Mouse (Mus musculus) spleen, postnatal 10 days (tissue): ENCODE data around the gene Slc41a3.

Source experiments
- DNase-seq, 2 experiments: peaks; one replicate each; pipeline ENCODE4 v3.0.0; 2021 to 2022; ENCODE audit warnings: low spot score in 2 of 2

Slc41a3 gene

DNA sequence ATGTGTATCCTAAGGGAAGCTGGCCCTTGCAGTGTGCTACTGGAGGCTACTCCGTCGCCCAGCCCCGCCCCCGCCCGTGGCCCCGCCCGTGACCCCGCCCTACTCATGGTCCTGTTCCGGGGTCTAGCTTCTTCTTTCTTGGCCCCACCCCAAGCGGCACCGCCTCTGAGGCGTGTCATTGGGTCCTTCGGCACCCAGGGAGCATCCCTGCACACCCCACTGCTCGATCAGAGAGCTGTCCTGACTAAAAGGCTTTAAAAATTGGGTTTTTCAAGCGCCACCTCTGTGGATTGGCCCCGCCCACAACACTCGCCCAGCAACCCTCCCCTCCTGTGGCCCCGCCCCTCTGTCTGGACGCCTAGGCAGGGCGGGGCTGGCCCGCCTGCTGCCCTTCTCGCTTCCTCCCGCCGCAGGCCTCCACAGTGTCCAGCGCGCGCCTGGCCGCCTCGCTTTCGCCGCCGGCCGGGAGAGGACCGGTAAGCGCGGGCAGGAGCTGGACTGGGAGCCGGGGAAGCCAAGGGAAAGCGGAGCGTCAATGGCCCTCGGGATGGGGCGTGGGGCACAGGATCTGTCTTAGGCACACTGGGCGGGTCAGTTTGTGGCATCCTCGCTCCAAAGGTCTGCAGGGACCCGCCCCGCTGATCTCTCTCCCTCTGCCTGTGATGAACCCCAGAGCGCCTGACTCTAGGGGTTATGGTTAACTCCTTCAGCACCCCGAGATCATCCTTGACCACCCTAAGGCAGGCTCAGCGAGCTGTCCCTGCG is at the start of gene Slc41a3:
Gene Slc41a3, plus strand, starts transcription at position 193 of the 765 bp plus-strand sequence.
- DNase-seq: peak; percentile 93 to 96

DNA sequence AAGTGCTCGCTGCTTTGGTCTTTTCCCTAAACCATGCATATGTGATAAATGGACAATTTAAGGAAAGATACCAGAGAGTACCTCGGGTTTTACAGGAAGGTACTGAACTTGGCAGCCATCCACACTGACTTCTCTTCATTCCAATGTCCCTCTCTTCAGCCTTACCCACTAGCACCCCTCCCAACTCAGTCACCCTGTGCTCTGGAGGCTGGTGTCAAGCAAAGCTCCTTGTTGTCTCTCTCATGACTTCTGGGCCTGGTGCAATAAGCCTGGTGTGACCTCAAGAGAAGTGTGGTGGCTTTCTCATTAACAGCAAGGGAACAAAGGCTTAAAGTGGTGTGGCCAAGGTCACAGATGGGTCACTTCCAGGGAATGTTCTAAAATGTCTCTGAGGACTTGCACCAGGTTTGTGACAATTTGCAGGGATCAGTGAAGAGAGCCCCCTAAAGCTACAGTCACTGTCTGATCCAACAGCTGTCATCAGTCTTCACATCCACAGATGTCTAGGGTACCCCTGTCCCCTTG is 47.9 kb upstream of the Slc41a3 start:
- no peak for DNase-seq

DNA sequence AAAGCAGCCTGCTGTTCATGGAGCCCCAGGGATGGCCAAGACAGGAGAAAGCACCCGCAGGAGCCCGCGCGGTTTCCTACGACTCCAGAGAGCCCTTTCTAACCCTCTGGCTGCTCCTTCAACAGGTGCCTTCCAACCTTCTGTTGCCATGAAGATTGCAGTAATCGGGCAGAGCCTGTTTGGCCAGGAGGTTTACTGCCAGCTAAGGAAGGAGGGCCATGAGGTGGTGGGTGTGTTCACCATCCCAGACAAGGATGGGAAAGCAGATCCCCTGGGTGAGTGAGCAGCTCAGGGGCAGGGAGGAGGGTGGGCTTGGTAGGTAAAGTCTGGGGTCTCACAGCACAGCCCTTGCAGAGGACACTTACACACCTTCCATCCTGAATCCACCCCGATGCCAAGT is 47.4 kb upstream of the Slc41a3 start:
- DNase-seq: no peak

DNA sequence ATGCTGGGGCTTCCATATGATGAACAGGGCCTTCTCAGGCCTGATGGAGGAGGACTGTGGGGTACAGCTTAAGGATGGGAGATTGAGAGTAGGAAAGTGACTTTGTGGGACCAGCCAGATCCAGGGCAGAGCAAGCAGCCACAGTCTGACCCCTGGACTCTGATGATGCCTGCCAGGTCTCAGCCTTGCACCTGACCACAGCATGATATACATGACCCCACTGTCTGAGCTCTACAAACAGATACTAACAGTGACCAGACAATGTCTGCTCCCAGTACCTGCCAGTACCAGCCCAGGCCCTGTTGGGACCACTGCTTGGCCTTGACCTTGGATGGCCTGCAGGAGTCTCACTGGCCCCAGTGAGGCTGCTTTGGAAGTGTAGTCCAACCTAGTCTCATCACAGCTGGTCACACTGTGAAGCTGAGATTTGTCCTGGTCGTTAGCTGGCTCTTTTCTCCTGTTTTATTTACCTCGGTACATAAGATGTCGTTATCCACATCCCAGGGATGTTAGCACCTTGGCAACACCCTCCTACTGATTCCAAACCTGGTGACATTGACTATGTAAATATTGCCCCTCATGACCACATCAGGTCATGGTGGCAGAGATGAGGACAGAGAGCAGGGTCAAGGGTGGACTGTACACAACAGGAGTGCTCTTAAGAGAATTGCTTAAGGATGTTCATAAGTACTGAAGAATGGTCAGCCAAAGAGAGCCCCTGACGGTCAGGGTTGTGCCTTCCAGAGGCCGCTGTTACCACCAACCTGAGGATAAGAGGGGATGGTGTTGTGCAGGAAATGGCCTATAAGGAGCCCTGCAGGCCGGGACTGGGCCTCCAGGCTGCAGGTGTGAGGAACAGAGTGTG is 46.5 kb upstream of the Slc41a3 start:
- no peak for DNase-seq

DNA sequence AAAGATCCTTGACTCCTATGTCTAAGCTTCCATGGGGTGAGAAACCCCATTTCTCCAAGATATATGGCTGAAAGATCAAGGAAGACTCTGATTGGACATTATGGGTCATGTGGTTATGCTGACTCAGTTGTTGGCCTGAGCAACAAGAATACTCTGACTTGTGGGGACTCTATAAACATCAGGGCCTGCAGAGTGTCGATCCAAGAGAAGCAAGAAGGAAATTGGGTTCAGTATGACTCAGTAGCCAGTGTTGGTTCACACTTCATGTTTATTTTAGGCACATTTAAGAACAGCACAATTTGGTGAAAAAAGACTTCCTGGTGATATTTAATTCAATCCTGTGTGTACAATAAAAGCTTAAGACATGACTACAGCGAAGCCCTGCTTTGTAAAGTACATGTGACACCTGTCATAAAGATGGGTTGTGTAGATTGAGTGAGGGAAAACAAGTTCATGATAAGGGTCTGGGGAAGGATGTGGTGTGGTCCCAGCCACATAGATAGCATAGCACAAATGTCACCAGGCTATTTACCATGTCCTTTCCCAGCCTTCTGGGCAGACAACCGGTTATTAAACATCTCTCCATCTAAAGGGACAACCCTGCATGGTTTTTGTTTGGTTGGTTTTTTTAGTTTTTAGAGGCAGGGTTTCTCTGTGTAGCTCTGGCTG is 44.0 kb upstream of the Slc41a3 start:
- no peak for DNase-seq

DNA sequence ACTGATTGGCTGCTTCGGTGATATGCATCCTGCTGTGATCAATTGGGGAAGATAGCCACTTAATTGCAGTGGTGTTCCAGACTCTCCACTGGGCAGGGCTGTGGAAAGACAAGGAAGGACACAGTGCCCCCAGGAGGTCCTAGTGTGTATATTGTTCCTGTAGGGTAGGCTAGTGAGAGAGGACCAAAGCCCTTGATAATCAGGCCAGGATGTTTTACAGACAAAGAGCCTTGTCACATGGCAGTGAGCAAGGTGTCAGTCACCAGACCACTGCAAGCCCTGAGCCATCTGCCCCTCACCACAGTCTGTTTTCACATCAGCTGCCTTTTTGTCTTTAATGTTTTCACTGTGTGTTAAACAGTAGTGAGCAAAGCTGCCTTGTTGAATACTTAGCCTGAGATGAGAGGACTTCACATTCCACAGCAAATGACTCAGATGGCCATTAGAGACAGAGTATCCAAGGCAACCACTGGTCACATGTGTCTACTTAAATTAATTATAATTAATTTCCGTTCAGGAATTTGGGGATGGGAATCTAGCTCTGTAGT is 43.2 kb upstream of the Slc41a3 start:
- no peak for DNase-seq

DNA sequence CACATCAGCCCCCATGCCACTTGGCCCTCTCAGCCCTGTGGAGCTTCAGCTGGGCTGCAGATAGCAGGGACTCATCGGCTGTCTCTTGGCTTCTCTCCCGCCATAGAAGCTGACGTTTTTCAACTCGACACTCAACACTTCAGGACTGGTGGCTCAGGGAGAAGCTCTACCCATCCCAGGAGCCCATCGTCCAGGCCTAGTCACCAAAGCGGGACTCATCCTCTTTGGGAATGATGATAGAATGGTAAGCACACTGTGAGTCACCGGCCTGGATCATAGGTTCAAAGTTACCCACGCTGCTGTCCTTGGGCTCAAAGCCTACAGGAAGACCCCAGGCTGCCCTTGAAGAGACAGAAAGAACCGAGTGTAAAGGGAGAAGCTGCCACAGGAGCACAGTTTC is 40.3 kb upstream of the Slc41a3 start:
- no peak for DNase-seq

DNA sequence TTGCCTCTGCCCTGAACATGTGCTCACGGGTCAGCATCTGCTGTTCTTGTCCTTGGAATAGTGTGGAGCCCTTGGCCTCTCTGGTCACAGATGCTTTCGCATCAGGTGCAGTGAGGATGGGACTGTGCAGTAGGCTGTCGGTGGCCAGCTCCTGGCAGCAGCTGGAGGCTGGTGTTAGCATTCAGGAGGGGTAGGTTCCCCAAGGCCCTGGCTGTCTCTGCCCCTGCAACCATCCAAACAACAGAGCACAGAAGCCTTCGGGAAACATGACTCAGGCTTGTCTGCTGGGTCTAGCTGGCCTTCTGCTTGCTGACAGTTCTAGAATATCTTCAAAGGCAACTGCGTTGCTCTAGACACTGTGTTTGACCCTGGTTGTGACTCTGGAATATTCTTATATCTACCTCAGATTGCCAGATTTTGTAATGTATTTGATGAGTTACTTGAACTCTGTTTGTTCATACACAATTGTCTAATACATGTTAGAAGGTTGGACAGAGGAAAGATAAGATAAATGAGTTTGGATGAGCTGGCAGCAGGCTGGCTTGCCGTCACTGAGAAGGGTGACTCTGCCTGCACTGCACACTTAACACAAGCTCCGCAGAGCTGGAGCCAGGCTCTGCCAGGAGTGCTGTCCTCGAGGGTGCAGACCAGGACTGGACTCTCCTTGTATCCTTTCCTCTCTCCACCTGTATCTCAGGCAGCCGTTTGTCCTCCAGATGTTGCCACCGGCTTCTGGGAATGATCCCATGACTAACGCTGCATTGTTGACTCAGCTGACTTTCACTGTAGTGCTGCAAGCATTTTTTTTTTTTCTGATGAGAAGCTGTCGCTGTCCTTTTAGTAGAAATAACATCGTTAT is 38.9 kb upstream of the Slc41a3 start:
- no peak for DNase-seq

DNA sequence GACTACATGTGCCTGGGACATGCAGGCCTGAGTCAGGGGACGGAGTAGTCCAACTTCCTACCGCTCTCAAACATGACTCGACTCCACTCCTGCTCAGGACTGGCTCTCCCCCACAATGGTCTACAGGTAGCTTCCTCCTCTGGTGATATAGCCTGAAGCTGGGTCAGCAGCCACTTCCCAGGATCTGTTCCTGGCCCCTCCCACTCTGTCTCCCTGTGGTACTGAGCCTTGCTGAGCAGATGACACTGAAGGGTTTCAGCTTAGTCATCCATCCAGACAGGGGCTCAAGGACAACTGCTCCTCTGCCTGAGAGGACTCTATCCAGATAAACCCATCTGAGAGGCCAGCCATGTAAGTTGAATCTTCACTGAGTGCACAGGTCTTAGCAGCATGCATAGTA is 37.0 kb upstream of the Slc41a3 start:
- no peak for DNase-seq

DNA sequence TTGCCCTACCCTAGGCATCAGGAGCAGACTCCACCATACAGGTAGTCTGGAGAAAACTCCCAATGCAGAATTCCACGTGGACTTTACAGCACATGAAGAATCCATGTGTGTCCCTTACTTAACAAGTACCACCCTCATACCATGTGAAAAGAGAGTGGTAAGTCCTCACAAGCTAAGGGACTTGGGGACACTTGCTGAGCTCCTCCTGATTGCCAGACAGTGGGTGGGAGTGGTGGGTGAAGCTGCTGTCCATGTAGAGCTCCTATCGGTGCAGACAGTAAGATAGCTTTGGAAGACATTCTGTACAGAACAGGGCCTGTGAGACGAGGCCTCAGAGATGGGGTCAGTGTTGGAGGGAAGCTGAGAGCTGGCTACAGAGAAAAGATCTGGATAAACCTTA is 36.6 kb upstream of the Slc41a3 start:
- DNase-seq: no peak

DNA sequence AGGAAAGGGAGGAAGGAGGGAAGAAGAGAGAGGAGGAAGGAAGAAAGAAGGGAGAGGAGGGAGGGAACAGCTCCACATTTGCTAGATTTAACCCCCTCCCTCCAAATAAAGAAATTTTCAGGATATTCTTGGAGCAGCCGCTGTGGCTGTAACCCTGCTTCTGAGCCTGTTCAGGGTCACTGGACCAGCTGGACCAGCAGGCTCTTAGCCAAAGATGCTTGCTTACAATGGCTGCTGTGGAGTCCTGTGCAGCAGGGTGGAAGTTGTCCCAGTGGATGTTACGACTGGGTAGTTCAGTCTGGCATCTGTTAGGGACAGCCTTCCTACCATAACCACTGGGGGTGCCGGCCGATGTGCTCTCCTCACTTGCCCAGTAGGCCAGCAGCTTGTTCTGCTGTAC is 35.8 kb upstream of the Slc41a3 start:
- DNase-seq: no peak

DNA sequence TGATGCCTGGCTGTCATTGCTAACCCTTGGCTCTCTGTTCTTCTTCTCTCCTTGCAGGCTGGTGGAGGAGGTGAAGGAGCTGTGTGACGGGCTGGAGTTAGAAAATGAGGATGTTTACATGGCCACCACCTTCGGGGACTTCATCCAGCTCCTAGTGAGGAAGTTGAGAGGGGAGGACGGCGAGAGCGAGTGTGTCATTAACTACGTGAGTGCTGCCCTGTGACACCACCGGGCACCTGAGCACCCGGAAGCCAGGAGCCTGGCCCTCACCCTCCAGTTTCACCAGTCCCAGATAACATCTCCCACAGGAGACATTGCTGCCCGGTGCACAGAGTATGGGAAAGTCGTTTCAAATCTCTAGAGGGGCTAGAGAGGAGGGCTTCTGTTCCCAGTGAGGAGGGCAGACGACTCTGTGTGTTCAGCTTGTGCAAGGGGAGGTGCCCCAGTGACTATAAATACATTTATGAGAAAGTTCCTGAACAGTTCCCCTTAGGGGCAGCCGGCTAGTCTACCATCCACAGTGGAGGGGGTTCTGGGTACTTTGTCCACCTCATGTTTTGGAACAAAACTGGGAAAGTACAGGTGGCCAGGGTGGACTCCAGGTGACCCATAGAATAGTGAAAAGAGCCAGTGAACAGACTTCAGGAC is 34.7 kb upstream of the Slc41a3 start:
- DNase-seq: no peak

DNA sequence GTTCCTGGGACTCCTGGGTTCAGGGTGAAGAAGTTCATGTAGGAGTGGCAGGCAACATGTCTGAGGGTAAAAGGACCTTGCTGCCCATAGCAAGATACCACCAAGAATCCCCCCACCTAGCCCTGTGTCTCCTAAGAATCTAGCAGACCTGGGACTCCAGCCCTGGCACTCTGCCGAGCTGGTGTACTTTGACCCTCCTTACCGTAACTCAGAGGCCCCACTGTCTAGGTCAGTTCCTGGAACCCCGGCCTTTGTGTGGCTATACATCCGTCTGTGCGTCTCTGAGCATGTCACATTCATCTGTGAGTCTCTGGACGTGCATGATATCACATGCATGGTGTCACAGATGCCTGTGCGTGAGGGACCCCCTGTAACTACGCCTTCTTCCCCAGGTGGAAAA is 34.1 kb upstream of the Slc41a3 start:
- DNase-seq: no peak

DNA sequence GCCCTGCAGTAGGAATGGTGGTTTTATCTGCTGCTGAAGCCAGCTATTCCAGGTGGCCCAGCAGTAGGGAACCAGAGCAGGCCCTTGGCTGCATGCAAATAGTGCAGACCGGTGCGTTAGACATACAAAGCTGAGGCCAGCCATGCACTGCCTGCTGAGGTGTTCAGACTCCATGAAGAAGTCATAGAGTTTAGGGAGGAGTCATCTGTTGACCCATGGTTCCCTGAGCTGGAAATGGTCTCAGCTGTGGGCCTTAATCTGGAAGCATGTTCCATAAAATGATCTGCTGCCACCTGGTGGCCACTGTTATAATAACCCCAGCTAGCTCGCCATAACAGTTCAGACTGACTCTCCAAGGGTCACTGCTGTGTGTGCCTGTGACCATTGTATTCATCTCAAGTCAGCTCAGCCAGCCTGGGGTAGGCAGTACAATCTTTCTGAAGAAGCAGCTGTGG is 29.2 kb upstream of the Slc41a3 start:
- peak; percentile 55 to 82 for DNase-seq

DNA sequence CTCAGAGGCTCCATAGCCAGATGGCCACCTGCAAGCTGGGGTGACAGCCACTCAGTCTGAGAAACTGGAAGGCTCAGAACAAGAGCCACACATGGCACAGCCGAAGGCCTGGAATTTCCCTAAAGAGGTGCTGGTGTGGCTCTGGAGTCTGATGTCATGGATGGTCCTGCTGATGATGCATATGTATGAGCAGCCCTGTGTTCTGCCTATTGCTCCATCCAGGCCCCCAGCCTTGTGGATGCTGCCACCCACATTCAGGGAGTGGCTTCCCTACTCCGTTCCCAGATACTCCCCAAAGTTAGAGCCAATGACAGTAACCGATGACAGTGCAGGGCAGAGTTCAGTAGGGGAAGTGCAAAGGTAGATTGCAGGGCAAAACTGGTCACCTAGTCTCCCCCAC is 26.4 kb upstream of the Slc41a3 start:
- no peak for DNase-seq

DNA sequence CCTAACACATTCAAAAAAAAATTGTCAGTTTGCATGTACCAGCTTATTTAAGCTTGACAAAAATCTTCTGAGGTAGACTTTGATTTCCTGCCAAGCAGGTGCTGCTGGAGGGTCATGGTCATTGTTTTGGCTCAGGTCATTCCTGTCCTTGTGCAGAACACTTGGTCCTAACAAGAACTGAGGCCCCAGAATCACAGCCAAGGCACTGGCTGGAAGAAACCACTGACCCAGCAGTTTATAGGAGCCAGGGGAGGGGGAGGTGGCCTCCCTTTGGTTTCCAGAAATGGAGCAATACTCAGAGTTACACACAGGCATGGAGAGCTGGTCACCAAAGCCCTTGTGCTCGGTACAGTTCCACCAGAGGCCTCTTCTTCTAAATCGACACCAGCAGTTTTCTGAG is 22.2 kb upstream of the Slc41a3 start:
- DNase-seq: no peak

DNA sequence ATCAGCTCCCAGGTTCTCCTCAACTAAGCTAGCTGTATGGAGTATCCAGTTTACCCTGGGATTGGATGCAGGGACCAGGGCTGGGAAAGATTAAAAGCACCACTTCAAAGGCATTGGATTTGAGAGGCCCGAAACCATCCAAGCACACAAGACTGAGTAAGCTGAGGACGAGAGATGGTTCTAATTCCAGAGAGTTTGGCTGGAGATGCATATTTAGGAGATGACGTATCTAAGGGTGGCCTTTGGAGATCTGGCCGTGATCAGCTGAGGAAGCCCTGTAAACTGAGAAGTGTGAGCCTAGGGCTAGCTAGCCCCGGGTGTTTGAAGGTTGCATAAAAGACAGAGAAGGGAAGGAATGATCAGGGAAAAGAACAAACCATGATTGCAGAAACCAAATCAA is 16.4 kb upstream of the Slc41a3 start:
- DNase-seq: no peak

DNA sequence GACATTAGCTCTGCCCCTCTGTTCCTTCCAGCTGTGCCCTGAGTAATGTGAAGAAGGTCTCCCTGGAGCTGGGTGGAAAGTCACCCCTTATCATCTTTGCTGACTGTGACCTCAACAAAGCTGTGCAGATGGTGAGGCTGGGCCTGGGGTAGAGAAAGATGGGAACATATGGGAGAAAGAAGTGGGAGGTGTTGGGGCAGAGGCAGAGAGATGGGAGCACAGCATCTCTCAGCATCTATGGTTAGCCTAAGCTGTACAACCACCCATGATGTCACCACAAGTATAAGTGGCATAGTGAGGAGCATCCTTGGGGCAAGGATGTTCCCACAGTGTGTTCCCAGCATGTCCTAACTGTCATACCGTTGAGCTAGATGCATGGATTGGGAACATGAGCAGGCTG is 13.8 kb upstream of the Slc41a3 start:
- DNase-seq: no peak

DNA sequence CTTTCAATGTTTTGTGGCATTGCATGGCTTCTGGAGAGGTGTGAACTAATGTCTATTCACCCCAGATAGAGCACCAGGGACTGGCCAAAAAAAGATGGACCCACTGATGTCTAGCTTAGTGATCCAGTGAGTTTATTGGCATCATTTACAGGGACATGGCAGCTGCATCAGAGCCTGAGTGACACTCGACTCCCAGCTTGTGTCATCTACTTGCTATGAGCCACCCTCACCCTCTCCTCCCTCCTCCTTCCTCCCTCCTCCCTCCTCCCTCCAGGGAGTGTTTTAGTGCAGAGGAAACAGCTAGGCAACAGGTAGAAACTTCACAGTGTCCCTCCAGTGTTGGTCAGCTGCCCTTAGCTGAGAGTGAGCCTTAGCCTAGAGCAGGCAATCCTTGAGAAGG is 9.6 kb upstream of the Slc41a3 start:
- DNase-seq: no peak

DNA sequence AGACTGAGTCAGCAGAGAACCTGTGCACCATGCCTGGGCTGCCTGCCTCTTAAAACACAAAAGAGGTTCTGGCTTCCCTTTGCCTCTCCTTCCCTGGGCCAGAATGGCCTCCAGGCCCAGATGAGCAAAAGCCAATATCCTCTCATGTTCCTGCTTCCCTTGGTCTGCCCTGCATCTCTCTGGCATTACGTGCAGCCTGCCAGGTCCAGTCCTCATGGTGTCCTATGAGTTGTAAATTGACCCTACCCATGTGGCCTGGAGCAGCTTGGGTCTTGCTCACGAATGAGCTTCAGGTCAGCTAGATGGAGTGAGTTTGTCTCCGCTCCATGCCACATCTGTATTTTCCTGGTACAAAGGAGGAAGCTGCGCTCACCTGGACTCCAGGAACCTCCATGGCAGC is 7.5 kb upstream of the Slc41a3 start:
- DNase-seq: no peak

DNA sequence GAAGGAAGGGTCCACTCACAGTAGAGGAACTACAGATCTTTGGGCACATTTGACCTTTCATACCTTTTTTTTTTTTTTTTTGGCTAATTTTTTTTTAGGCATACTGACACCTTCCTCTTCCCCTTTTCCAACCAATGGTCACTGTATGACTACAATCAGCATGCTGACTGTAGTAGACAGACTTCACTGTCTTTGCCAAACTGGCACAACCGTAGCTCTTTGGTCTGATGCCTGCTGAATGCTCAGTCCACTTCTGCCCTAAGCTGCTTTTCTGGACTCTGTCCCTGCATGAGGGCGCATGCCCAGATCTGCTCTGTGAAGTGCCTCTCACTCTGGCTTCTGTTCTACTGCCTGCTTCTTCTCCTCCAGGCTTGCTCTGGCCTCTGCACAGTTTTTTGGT is 6.9 kb upstream of the Slc41a3 start:
- no peak for DNase-seq
